Mouse (Mus musculus): ENCODE measurements around the gene Nrcam. TPM values are rescaled to one million over a fixed set of nuclear protein-coding genes. Genes with fewer than 3 reads are reported as not detected.
A peak's percentile ranks its signal among the peaks of the same experiment; 100 is the strongest.

Gene Nrcam
- polyA plus RNA-seq, 1 experiment from 2014 or later: 94.4 TPM

DNA sequence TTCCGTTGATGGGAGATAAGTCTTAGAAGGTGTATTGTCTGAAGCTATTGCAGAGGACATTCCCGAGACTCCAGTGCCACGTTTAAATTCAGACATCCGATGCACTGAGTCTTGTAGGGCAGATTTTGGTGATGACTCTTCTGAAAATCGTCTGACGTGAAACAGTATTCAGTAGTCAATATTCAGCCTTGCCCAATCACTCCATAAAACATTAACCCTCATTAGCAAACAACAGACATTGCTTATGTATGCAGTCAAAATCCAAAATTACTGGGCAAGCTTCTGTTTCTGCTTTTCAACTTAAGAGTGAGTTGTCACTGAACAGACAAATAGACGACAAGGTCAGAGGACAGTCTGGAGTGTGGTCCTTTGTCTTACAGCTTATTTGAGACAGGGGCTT, 57.7 kb downstream of the Nrcam start:
- H3K4me3 ChIP-seq (ENCODE audit: low read depth, low read length): no peak overlapping the region
- H3K27me3 ChIP-seq (ENCODE audit: control insufficient read depth, insufficient read depth, low read length): no peaks in the 10 kb centered on the region
- no peak overlapping the region for H3K9ac ChIP-seq (ENCODE audit: low read length)
- H3K27ac ChIP-seq (ENCODE audit: low read depth, low read length): no peak overlapping the region
- H3K4me1 ChIP-seq (ENCODE audit: control insufficient read depth, insufficient read depth, low read length): peaks cover 7% of the 10 kb centered on the region
- 47% methylated on average over 7 of the region's 7 CpGs for WGBS
- no peak overlapping the region for H3K4me2 ChIP-seq (ENCODE audit: low read depth)
- ATAC-seq (ENCODE audit: insufficient read depth, low FRiP score, low TSS enrichment): peak; percentile 50; the same call in 1 of the 2 replicates
- no peak for DNase-seq (ENCODE audit: low spot score)
- H3K36me3 ChIP-seq (ENCODE audit: control insufficient read depth, insufficient read depth, low read length): no peaks in the 10 kb centered on the region
- no peaks in the 10 kb centered on the region for H3K9me3 ChIP-seq (ENCODE audit: control insufficient read depth, low read length)

DNA sequence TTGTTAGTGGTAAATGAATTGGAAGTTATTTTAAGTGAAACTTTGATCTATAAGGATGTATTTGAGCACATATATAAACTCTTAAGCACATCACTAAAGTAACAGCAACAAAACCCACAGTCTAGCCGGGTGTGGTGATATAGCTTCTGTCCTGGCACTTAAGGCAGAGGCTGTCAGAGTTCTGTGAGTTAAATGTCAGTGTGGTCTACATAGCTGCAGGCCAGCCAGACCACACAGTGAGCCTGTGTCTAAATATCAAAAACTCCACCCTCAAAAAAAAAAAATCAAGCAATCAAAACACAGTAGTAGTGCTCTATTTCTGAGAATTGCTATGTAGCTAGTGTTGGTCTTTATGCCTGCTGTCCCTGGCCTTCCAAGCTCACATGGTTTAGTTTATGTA, 59.5 kb downstream of the Nrcam start:
- WGBS: 23% methylated on average over 1 of the region's 1 CpGs
- Histone ChIP-seq H3K9me3 (ENCODE audit: control insufficient read depth, low read length) (no peaks in the 10 kb centered on the region), H3K9ac (ENCODE audit: low read length) (no peak overlapping the region), H3K36me3 (ENCODE audit: control insufficient read depth, insufficient read depth, low read length) (no peaks in the 10 kb centered on the region), H3K4me2 (ENCODE audit: low read depth) (no peak overlapping the region), H3K4me3 (ENCODE audit: low read depth, low read length) (no peak overlapping the region), H3K4me1 (ENCODE audit: control insufficient read depth, insufficient read depth, low read length) (peaks cover 7% of the 10 kb centered on the region), H3K27me3 (ENCODE audit: control insufficient read depth, insufficient read depth, low read length) (no peaks in the 10 kb centered on the region), H3K27ac (ENCODE audit: low read depth, low read length) (no peak overlapping the region)
- ATAC-seq (ENCODE audit: insufficient read depth, low FRiP score, low TSS enrichment) (no peak), DNase-seq (ENCODE audit: low spot score) (no peak)

GRCm38 (mm10) chr12:44390391-44391137, 61.9 kb downstream of the Nrcam start:
- WGBS: 84% methylated on average over 5 of the region's 5 CpGs
- Histone ChIP-seq H3K4me1 (ENCODE audit: control insufficient read depth, insufficient read depth, low read length) (peaks cover 7% of the 10 kb centered on the region), H3K27me3 (ENCODE audit: control insufficient read depth, insufficient read depth, low read length) (no peaks in the 10 kb centered on the region), H3K9ac (ENCODE audit: low read length) (no peak overlapping the region), H3K36me3 (ENCODE audit: control insufficient read depth, insufficient read depth, low read length) (no peaks in the 10 kb centered on the region), H3K9me3 (ENCODE audit: control insufficient read depth, low read length) (no peaks in the 10 kb centered on the region), H3K4me3 (ENCODE audit: low read depth, low read length) (no peak overlapping the region), H3K27ac (ENCODE audit: low read depth, low read length) (no peak overlapping the region), H3K4me2 (ENCODE audit: low read depth) (no peak overlapping the region)
- ATAC-seq (ENCODE audit: insufficient read depth, low FRiP score, low TSS enrichment) (no peak), DNase-seq (ENCODE audit: low spot score) (no peak)

DNA sequence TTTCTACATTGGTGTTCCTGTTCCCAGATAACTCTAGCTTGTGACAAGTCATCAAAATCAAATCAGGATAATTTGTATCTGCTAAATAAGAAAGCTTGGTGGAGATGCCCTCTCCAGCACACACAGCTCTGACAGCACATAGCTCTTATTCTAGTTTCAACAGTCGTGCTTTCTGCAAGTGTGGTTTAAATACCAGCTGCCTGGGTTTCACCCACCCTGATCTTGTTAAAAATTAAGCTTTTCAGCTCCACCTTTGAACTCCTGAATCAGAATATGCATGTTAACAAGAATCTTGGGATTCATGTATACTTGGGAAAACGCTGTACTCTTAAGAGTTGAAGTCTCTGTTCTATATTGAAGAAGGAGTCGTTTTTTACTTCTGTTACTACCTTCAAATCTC, 66.2 kb downstream of the Nrcam start:
- no peak overlapping the region for H3K4me2 ChIP-seq (ENCODE audit: low read depth)
- DNase-seq (ENCODE audit: low spot score): no peak
- H3K4me3 ChIP-seq (ENCODE audit: low read depth, low read length): no peak overlapping the region
- no peak overlapping the region for H3K9ac ChIP-seq (ENCODE audit: low read length)
- no peaks in the 10 kb centered on the region for H3K9me3 ChIP-seq (ENCODE audit: control insufficient read depth, low read length)
- WGBS: 81% methylated on average over 3 of the region's 3 CpGs
- no peaks in the 10 kb centered on the region for H3K4me1 ChIP-seq (ENCODE audit: control insufficient read depth, insufficient read depth, low read length)
- H3K27me3 ChIP-seq (ENCODE audit: control insufficient read depth, insufficient read depth, low read length): no peaks in the 10 kb centered on the region
- H3K27ac ChIP-seq (ENCODE audit: low read depth, low read length): no peak overlapping the region
- ATAC-seq (ENCODE audit: insufficient read depth, low FRiP score, low TSS enrichment): no peak
- H3K36me3 ChIP-seq (ENCODE audit: control insufficient read depth, insufficient read depth, low read length): no peaks in the 10 kb centered on the region

- no peaks in the 10 kb centered on the region for H3K36me3 ChIP-seq (ENCODE audit: control insufficient read depth, insufficient read depth, low read length)
- H3K9me3 ChIP-seq (ENCODE audit: control insufficient read depth, low read length): no peaks in the 10 kb centered on the region
- ATAC-seq (ENCODE audit: insufficient read depth, low FRiP score, low TSS enrichment) (no peak), DNase-seq (ENCODE audit: low spot score) (no peak)
- no peak overlapping the region for H3K4me3 ChIP-seq (ENCODE audit: low read depth, low read length)
- 0 out of 2 replicates have a peak, but pooled peaks cover 4% of the 10 kb centered on the region for H3K4me1 ChIP-seq (ENCODE audit: control insufficient read depth, insufficient read depth, low read length)
- 46% methylated on average over 5 of the region's 5 CpGs for WGBS
- H3K4me2 ChIP-seq (ENCODE audit: low read depth): no peak overlapping the region
- no peak overlapping the region for H3K27ac ChIP-seq (ENCODE audit: low read depth, low read length)
- H3K27me3 ChIP-seq (ENCODE audit: control insufficient read depth, insufficient read depth, low read length): no peaks in the 10 kb centered on the region
- no peak overlapping the region for H3K9ac ChIP-seq (ENCODE audit: low read length)
Measured at GRCm38 (mm10) chr12:44397782-44398181, 69.1 kb downstream of the Nrcam start.

GRCm38 (mm10) chr12:44402134-44402533, 73.4 kb downstream of the Nrcam start:
- DNase-seq (ENCODE audit: low spot score) (no peak), ATAC-seq (ENCODE audit: insufficient read depth, low FRiP score, low TSS enrichment) (no peak)
- no peak overlapping the region for H3K9ac ChIP-seq (ENCODE audit: low read length)
- H3K9me3 ChIP-seq (ENCODE audit: control insufficient read depth, low read length): no peaks in the 10 kb centered on the region
- H3K27ac ChIP-seq (ENCODE audit: low read depth, low read length): no peak overlapping the region
- H3K4me2 ChIP-seq (ENCODE audit: low read depth): no peak overlapping the region
- H3K4me3 ChIP-seq (ENCODE audit: low read depth, low read length): no peak overlapping the region
- H3K4me1 ChIP-seq (ENCODE audit: control insufficient read depth, insufficient read depth, low read length): 0 out of 2 replicates have a peak, but pooled peaks cover 8% of the 10 kb centered on the region
- H3K36me3 ChIP-seq (ENCODE audit: control insufficient read depth, insufficient read depth, low read length): no peaks in the 10 kb centered on the region
- H3K27me3 ChIP-seq (ENCODE audit: control insufficient read depth, insufficient read depth, low read length): no peaks in the 10 kb centered on the region
- 93% methylated on average over 1 of the region's 1 CpGs for WGBS

GRCm38 (mm10) chr12:44403270-44403669, 74.6 kb downstream of the Nrcam start:
- 0 out of 2 replicates have a peak, but pooled peaks cover 8% of the 10 kb centered on the region for H3K4me1 ChIP-seq (ENCODE audit: control insufficient read depth, insufficient read depth, low read length)
- 89% methylated on average over 1 of the region's 1 CpGs for WGBS
- DNase-seq (ENCODE audit: low spot score): peak; percentile 14
- H3K9me3 ChIP-seq (ENCODE audit: control insufficient read depth, low read length): no peaks in the 10 kb centered on the region
- no peaks in the 10 kb centered on the region for H3K27me3 ChIP-seq (ENCODE audit: control insufficient read depth, insufficient read depth, low read length)
- H3K27ac ChIP-seq (ENCODE audit: low read depth, low read length): peak overlapping the region; percentile 51; the same call in 1 of the 2 replicates
- no peak overlapping the region for H3K9ac ChIP-seq (ENCODE audit: low read length)
- no peak for ATAC-seq (ENCODE audit: insufficient read depth, low FRiP score, low TSS enrichment)
- no peak overlapping the region for H3K4me3 ChIP-seq (ENCODE audit: low read depth, low read length)
- no peaks in the 10 kb centered on the region for H3K36me3 ChIP-seq (ENCODE audit: control insufficient read depth, insufficient read depth, low read length)
- no peak overlapping the region for H3K4me2 ChIP-seq (ENCODE audit: low read depth)

DNA sequence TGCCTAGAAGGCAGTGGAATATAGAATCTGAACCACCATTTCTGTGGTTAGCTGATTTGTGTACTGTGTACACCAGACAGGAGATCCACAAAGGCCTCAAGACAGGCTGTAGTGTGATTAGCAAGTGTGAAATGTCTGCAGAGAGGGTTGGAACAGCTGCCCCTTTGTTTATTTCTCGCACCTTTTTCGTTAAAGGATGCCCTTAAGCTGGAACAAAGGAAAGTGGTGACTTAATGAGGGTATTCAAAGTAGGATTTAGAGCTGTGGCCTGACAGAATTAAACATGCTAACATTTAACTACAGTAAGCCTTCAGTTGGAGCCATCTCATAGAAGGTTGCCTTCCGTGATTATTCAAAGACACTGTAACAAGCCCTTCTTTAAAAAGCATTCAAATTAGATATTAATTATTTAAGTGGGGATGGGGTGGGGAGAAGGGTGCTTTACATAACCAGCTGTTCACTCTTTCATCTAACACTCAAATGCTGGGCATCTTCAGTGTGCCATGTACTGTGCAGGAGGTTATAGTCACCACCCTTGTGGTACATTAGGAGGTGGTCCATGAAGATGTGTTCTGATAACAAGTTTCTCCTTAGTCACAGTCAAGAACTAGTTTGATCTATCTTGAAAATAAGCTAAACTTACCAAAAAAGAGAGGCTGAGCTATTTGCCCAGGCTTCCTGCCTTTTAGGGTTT, 75.2 kb downstream of the Nrcam start:
- no peaks in the 10 kb centered on the region for H3K9me3 ChIP-seq (ENCODE audit: control insufficient read depth, low read length)
- peak; percentile 20 for DNase-seq (ENCODE audit: low spot score)
- 12% methylated on average over 3 of the region's 3 CpGs for WGBS

GRCm38 (mm10) chr12:44409786-44410185, 81.1 kb downstream of the Nrcam start:
- Histone ChIP-seq H3K27ac (ENCODE audit: low read depth, low read length) (no peak overlapping the region), H3K36me3 (ENCODE audit: control insufficient read depth, insufficient read depth, low read length) (no peaks in the 10 kb centered on the region), H3K9ac (ENCODE audit: low read length) (no peak overlapping the region), H3K9me3 (ENCODE audit: control insufficient read depth, low read length) (no peaks in the 10 kb centered on the region), H3K4me2 (ENCODE audit: low read depth) (no peak overlapping the region), H3K4me1 (ENCODE audit: control insufficient read depth, insufficient read depth, low read length) (no peaks in the 10 kb centered on the region), H3K27me3 (ENCODE audit: control insufficient read depth, insufficient read depth, low read length) (no peaks in the 10 kb centered on the region), H3K4me3 (ENCODE audit: low read depth, low read length) (no peak overlapping the region)
- 92% methylated on average over 4 of the region's 4 CpGs for WGBS
- no peak for ATAC-seq (ENCODE audit: insufficient read depth, low FRiP score, low TSS enrichment)
- no peak for DNase-seq (ENCODE audit: low spot score)

More for the DNA sequence above, 75.2 kb downstream of the Nrcam start:
- Histone ChIP-seq H3K4me3 (ENCODE audit: low read depth, low read length) (no peak overlapping the region), H3K36me3 (ENCODE audit: control insufficient read depth, insufficient read depth, low read length) (no peaks in the 10 kb centered on the region), H3K9ac (ENCODE audit: low read length) (no peak overlapping the region), H3K4me1 (ENCODE audit: control insufficient read depth, insufficient read depth, low read length) (0 out of 2 replicates have a peak, but pooled peaks cover 8% of the 10 kb centered on the region), H3K27me3 (ENCODE audit: control insufficient read depth, insufficient read depth, low read length) (no peaks in the 10 kb centered on the region), H3K4me2 (ENCODE audit: low read depth) (no peak overlapping the region), H3K27ac (ENCODE audit: low read depth, low read length) (peak overlapping the region; percentile 51; the same call in 1 of the 2 replicates)
- ATAC-seq (ENCODE audit: insufficient read depth, low FRiP score, low TSS enrichment): peak; percentile 85

Data from neural tube, embryonic 11.5 days (tissue).